Mouse (Mus musculus) frontal cortex, postnatal 14 days (tissue): ENCODE results near the gene Nsun7.

ENCODE experiments used
- DNase-seq, 2 experiments: peaks; one replicate each; pipeline ENCODE4 v3.0.0; 2022; ENCODE audit warnings: low spot score in 2 of 2

The Nsun7 gene

GRCm38 (mm10) chr5:66279650-66280049 is 20.0 kb downstream of the Nsun7 start:
- DNase-seq = no peak

GRCm38 (mm10) chr5:66280742-66281141 is 21.0 kb downstream of the Nsun7 start:
- DNase-seq = no peak

- DNase-seq = no peak
These were observed 34.5 kb downstream of the Nsun7 start for GRCm38 (mm10) chr5:66294106-66294625.

- no peak for DNase-seq
These were observed 35.3 kb downstream of the Nsun7 start for GRCm38 (mm10) chr5:66294952-66295351.

GRCm38 (mm10) chr5:66296116-66296515 is 36.4 kb downstream of the Nsun7 start:
- DNase-seq = no peak

- DNase-seq = no peak
These were observed 39.2 kb downstream of the Nsun7 start for GRCm38 (mm10) chr5:66298856-66299255.

GRCm38 (mm10) chr5:66300576-66300975 is 40.9 kb downstream of the Nsun7 start:
- no peak for DNase-seq

- no peak for DNase-seq
These were observed 42.6 kb downstream of the Nsun7 start for GRCm38 (mm10) chr5:66302085-66302815.

- no peak for DNase-seq
These were observed 43.2 kb downstream of the Nsun7 start for GRCm38 (mm10) chr5:66302873-66303272.

- no peak for DNase-seq
These were observed 44.8 kb downstream of the Nsun7 start for GRCm38 (mm10) chr5:66304300-66305067.

GRCm38 (mm10) chr5:66305511-66305910 is 45.8 kb downstream of the Nsun7 start:
- DNase-seq = peak in 1 of 2 experiments; percentile 24

GRCm38 (mm10) chr5:66310328-66310727 is 50.6 kb downstream of the Nsun7 start:
- DNase-seq = no peak

GRCm38 (mm10) chr5:66310806-66311205 is 51.1 kb downstream of the Nsun7 start:
- DNase-seq = peak in 1 of 2 experiments; percentile 2

- peak in 1 of 2 experiments; percentile 48 for DNase-seq
These were observed 56.1 kb downstream of the Nsun7 start for GRCm38 (mm10) chr5:66315791-66316190.

- peak in 1 of 2 experiments; percentile 45 for DNase-seq
These were observed 59.6 kb downstream of the Nsun7 start for GRCm38 (mm10) chr5:66319341-66319740.

- no peak for DNase-seq
These were observed 60.2 kb downstream of the Nsun7 start for GRCm38 (mm10) chr5:66319827-66320404.

- DNase-seq = no peak
These were observed 63.4 kb downstream of the Nsun7 start for GRCm38 (mm10) chr5:66323131-66323530.

- peak; percentile 52 to 72 for DNase-seq
These were observed 63.9 kb downstream of the Nsun7 start for GRCm38 (mm10) chr5:66323603-66324002.

- no peak for DNase-seq
These were observed 66.7 kb downstream of the Nsun7 start for GRCm38 (mm10) chr5:66326395-66326794.

- no peak for DNase-seq
These were observed 68.4 kb downstream of the Nsun7 start for GRCm38 (mm10) chr5:66327949-66328726.

- no peak for DNase-seq
These were observed 69.1 kb downstream of the Nsun7 start for GRCm38 (mm10) chr5:66328766-66329165.

- DNase-seq = no peak
These were observed 71.1 kb downstream of the Nsun7 start for GRCm38 (mm10) chr5:66330806-66331205.
